Mouse (Mus musculus) kidney, postnatal 4 days (tissue): Measurements from ENCODE around the gene Gabrr2.

Experiments used
- DNase-seq, 2 experiments: peaks; one replicate each; pipeline ENCODE4 v3.0.0; 2021; ENCODE audit warnings: mixed read lengths in 2 of 2

Gabrr2 gene

DNA sequence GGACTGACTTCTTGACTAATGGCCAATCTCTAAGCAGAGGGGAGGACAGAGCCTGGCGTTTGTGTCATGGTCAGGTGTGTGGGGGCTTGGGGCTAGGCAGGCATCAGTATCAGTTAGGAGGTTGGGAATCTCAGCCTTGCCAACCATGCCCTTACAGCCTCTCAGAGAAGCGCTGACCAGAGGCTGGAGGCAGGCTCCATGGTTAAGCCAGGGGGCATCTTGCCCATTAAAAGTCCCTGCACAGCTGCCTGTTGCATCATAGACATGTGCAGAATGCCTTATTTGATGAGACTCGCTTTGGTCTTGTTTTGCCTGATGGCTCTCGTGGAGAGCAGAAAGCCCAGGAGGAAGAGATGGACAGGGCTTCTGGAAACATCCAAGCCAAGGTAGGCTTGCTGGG is at the start of gene Gabrr2:
Gene Gabrr2, plus strand, starts transcription at position 19 of the 400 bp plus-strand sequence.
- no peak for DNase-seq

DNA sequence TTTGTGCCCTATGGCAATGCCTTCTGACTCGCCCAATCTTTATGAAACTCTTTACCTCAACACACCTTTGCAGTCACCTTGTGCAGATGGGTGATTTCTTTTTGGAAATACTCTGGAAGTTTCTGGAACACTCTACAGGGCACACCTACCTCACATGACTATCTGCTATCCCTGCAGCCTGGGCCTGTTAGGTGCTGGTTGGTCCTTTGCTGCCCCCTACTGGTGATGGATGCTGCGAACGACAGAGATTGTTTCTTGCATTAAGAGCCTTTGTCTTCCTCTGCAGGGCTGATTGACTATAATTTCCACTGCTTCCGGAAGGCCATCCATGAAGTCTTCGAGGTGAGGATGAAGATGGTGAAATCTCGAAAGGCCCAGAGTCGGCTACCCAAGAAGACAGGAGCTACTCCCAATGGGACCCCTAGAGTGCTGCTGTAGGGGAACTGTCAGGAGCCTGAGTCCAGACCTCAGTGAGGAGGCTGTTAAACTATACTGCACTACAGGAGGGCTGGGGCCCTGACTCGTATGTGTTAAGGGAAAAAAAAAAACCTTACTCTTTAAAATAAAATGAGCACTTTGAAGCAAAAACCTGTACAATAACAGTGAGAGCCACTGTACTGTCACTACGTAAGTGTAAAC is 44.3 kb upstream of the Gabrr2 start:
- peak; percentile 91 for DNase-seq

GRCm38 (mm10) chr4:33024420-33024819 is 38.4 kb upstream of the Gabrr2 start:
- DNase-seq = no peak

GRCm38 (mm10) chr4:33029104-33029503 is 33.7 kb upstream of the Gabrr2 start:
- DNase-seq = no peak

DNA sequence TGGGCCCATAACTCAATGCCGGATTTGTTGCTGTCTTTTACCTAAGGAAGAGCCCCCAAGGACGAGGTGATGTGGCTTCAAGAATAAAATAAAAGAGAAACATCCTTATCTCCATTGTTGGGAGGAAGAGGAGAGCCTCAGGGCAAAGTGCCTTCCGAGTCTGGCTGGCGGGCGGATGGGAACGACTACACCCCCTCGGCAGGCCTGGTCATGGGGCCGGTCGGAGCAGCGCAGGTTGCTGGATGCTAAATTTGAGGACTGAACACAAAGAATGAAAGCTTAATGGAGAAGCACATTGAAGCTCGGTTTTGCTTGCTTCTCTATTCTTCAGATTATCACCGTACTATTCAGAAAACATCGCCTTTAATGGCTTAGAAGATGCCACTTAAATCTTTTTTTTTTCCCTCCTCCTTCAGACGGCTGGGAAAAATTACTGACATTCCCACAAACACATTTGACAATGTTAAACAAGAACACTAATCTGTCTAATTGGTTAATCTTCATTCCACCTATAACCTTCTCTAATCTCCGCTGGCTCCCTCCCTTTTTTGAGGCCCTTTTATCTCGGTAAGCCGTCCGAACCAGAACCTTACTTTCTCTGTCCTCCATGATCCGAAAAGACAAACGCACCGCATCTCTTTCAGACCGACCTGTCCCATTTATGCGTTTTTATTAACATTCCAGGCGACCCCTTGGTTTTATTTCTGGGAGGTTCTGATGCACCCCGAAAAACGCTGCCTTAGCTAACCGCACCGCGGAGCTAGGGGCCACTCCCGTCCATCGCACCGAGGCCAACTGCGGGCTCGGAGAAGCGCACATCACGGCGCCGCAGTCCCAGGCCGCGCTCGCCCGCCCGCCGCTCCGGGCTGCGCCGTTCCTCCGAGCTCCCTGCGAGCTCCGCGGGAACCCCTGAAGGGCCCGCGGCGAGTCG is 32.3 kb upstream of the Gabrr2 start:
- DNase-seq = peak; percentile 36 to 44

- peak; percentile 89 to 94 for DNase-seq
These were observed 31.4 kb upstream of the Gabrr2 start, which contains the start of gene Ube2j1 for GRCm38 (mm10) chr4:33031195-33031960. TSS of gene Ube2j1 (plus strand) at chr4:33031416.

GRCm38 (mm10) chr4:33032045-33032444 is 30.8 kb upstream of the Gabrr2 start:
- no peak for DNase-seq

DNA sequence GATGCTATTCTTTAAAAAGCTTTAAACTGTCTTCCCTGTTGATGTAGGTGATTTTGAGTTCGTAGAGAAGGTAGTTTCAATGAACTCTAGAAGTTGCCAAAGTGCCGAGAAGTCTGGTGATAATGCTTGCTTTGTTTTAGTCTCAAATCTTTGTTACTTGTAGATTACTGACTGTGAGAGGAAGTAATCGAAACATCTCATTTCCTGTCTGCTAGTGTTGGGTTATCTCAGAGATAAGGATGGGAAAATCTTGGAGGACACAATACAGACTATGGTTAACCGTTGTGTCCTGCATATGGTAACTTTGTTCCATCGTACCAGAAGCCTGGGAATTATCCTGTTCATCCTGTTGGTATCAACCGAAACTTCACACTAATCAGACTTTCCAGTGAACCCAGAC is 29.3 kb upstream of the Gabrr2 start:
- DNase-seq = no peak

GRCm38 (mm10) chr4:33039826-33040225 is 23.0 kb upstream of the Gabrr2 start:
- DNase-seq = no peak

- DNase-seq = no peak
These were observed 13.2 kb upstream of the Gabrr2 start for GRCm38 (mm10) chr4:33049601-33050000.

GRCm38 (mm10) chr4:33052055-33052454 is 10.7 kb upstream of the Gabrr2 start:
- no peak for DNase-seq

DNA sequence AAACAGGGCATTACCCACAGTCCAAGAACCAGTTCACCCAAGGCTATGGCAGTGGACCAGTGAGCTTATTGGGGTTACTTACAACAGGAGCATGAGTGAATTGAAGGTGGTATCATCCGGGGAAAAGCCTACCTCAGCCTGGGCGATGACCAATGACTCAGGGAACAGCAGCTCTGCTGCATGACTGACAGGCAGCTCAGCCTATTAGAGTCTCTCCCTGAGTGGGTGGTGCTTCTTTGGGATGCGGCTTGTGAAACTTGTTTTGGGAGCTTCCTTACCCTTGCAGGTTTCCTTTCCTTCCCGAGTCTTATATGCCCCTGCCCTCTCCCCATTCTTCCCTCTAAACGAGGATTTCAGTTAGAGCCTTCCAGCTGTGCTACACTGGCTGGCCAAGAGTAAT is 10.1 kb upstream of the Gabrr2 start:
- peak in 1 of 2 experiments; percentile 23 for DNase-seq

DNA sequence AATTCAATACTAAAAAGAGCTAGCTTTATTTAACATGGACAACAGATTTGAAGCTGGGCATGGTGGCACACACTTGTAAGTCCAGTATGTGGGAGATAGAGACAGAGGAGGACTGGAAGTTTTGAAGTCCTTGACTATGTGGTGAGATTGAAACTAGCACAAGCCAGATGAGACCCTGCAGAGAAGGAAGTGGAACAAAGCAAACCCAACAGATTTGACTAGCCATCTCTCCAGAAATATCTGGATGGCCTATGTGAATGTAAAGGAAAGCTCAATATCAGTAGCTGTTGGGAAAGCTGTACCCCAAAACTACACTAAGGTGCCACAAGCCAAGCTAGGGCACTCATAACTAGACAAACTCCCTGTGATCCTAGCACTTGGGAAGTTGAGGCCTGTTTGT is 8.4 kb upstream of the Gabrr2 start:
- no peak for DNase-seq

GRCm38 (mm10) chr4:33056317-33056716 is 6.5 kb upstream of the Gabrr2 start:
- no peak for DNase-seq

GRCm38 (mm10) chr4:33057890-33058687 is 4.7 kb upstream of the Gabrr2 start:
- DNase-seq = peak; percentile 36 to 49

- DNase-seq = no peak
These were observed 1.6 kb upstream of the Gabrr2 start for GRCm38 (mm10) chr4:33061158-33061557.

DNA sequence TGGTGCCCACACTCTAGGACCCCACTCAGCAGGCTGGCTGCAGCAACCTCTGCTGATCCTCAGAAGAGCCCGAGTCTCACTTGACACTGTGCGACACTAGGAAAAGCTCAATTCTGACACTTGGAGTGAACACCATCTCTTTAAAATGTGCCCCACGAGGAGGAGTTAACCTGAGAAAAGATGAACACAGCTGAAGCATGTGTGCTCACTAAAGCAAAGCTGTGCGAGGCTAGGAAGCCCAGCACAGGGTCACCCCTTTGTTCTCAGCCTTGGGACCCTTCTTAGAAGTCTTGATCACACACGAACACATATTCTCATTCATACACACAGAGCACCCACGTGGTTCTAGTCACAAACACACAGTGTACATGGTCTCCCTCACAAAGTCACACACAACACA is 2.2 kb downstream of the Gabrr2 start:
- no peak for DNase-seq

- no peak for DNase-seq
These were observed 3.6 kb downstream of the Gabrr2 start for GRCm38 (mm10) chr4:33066223-33066960.

DNA sequence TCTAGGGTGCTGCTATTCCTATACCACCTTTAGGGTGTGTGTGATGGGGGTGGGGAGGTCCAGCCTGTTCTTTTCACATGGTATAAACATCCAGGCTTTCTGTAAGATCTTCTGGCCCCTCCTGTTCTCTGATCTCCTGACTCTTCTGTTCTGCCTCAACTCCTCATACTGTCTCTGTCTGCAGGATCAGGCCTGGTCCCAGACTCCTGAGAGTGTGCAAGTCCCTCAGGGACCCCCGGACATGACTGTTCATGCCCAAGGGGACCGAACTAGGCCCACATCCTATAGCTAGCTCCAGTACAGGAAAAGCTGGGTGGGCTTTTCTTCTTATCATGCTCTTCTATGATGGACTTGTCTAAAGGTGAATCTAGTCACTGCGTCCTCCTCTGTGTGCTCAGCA is 4.5 kb downstream of the Gabrr2 start:
- no peak for DNase-seq

DNA sequence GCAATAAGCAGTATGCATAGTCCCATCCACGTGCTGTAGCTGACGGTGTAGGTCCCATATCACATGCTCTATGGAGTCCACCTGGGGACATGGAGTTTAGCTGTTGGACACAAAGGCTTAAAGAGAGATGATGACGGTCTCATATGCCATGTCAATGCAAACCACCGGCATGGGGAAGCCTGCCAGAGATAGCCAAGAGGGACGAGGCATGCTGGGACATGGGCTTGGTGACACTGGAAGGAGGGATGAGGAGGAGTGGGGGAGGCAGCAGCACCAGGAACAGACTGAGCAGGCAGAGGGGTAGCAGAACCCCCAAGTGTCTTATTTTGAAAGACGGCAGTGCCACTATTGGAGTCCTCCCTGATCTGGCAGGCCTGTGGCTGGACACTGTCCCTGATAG is 5.0 kb downstream of the Gabrr2 start:
- DNase-seq = no peak

DNA sequence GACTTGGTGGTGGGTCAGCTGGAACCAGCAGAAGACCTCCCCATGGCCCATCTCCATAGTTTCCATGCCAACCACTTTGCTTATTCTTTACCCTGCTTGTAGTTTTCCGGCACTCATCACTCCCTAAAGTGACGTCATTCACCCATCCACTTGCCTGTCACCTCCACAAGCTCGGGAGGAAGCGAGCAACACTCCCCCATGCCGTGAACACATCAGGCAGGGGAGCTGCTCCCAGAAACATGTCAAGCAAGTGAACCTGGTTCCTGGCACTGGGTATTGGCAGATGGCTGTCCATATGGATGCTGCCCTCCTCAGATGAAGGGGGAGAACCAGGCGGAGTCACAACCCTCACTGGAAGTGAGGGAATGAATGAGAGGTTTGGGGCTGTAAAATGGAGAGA is 6.1 kb downstream of the Gabrr2 start:
- DNase-seq = no peak

GRCm38 (mm10) chr4:33070326-33070725 is 7.5 kb downstream of the Gabrr2 start:
- no peak for DNase-seq
